In the genomic region with DNA sequence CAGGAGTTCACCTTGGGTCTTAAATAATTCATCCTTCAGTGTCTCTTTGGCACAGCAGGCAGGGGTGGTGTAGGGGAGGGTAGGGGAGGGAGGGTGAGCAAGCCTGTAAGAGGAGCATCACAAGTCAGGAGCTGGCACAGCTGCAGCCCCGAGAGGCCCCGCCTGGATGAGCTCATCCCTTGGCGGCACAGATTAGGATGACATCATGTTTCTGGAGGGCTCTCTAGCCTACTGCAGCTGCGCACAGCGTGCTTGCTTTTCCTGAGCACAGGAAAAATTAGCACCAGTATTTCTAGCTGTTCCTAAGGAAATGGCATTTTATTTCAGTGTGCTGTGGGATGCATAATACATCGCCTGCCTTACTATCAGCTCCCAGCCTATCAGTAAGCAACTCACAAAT, we compare ENCODE assay signal across 8 mouse cellular contexts.
DNase-seq lines count a peak whose midpoint lies in the region; ATAC-seq and TF ChIP-seq lines count a peak whose summit lies in the region.

No protein-coding gene starts in this region.

- no peak overlapping the region for H3K4me3 ChIP-seq in lung, adult 2 months (replicated peaks; ENCODE audit: extremely low read depth, low read depth, low read length)

- WGBS in lung, adult 2 months, result 9% methylated on average over 6 of the region's 6 CpGs

- DNase-seq in T-cell, adult 2 months (ENCODE audit: low spot score), result peak; percentile 22
- DNase-seq in cerebellum, adult 9-11 months, result peak; percentile 95
- DNase-seq in frontal cortex, postnatal 10 days (ENCODE audit: low spot score in 2 of 2), result peak; percentile 88 to 91
- DNase-seq in layer of hippocampus, adult 8-10 months (ENCODE audit: low spot score in 2 of 2), result peak; percentile 94
- peak; percentile 85 for DNase-seq in lung, adult 2 months
- DNase-seq in ovary, postnatal 36 days (ENCODE audit: low spot score), result peak; percentile 81
- DNase-seq in urinary bladder, postnatal 25 days (ENCODE audit: low spot score), result peak; percentile 66

- ATAC-seq in hematopoietic stem cell, adult 5-6 weeks (replicated peaks in 1 of 2; ENCODE audit: insufficient read depth in 1 of 2, low FRiP score in 2 of 2, low TSS enrichment in 1 of 2, low read depth in 1 of 2, poor library complexity in 2 of 2, severe bottlenecking in 2 of 2), result peak; percentile 8 to 38; a peak in 1 of 4 replicates

- no peak for TF ChIP-seq CTCF in lung, adult 2 months (IDR thresholded peaks at IDR 0.05; ENCODE audit: insufficient read depth, low read length)

- no peak for TF ChIP-seq POLR2A in lung, adult 2 months (IDR thresholded peaks at IDR 0.05; ENCODE audit: borderline replicate concordance, extremely low read depth, low read depth, low read length)

- peaks cover 15% of the 10 kb centered on the region for H3K4me1 ChIP-seq in lung, adult 2 months (ENCODE audit: control insufficient read depth, insufficient read depth, low read length)

Comparison
In these comparisons a context has a peak if more than half of its experiments do, and no peak if none do; other contexts are left out.
1. DNase-seq: peak in every context shown above with its lines; median percentile 95 in cerebellum, adult 9-11 months; 94 in layer of hippocampus, adult 8-10 months; 90 in frontal cortex, postnatal 10 days; 85 in lung, adult 2 months; 81 in ovary, postnatal 36 days; 66 in urinary bladder, postnatal 25 days; 22 in T-cell, adult 2 months.